Mouse (Mus musculus): ENCODE data around the gene Nbdy. TPM values are rescaled to one million over a fixed set of nuclear protein-coding genes. Genes with fewer than 3 reads are reported as not detected.

The Nbdy gene
- polyA plus RNA-seq (2012; rRNA removed), result 85.1 and 95.2 TPM in 2 replicates

DNA sequence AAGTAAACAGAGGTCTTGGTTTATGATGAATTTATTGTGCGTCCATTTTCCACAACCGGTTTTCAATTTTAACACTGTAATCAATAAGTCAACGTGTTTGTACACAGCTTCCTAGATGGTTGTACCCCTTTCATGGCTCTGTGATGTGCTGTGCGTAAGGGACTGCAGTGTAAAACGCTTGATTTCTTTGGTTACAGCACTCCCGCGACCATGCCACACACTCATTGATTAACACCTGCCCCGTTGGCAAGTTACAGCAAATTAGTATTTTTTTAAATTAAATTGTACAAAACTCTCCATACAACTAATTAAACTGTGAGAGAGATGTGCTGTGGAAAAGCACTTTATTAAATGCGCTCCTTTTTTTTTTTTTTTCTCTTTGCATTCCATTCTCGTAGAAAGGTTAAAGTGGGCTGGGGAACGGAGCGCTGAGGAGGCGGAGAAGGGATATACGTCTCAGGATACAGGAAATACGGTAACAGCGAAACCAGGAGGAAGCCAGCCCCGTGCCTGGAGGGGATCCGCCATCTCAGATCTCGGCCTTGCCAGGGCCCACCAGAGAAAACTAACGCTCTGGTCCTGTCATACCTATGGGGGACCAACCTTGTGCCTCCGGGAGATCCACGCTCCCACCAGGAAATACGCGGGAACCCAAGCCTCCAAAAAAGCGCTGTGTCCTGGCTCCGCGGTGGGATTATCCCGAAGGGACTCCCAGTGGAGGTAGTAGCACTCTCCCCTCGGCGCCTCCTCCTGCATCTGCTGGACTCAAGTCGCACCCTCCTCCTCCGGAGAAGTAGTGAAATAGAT, at the start of gene Nbdy:
Gene Nbdy (plus strand): TSS at position 481 of the 807 bp plus-strand sequence.

DNA sequence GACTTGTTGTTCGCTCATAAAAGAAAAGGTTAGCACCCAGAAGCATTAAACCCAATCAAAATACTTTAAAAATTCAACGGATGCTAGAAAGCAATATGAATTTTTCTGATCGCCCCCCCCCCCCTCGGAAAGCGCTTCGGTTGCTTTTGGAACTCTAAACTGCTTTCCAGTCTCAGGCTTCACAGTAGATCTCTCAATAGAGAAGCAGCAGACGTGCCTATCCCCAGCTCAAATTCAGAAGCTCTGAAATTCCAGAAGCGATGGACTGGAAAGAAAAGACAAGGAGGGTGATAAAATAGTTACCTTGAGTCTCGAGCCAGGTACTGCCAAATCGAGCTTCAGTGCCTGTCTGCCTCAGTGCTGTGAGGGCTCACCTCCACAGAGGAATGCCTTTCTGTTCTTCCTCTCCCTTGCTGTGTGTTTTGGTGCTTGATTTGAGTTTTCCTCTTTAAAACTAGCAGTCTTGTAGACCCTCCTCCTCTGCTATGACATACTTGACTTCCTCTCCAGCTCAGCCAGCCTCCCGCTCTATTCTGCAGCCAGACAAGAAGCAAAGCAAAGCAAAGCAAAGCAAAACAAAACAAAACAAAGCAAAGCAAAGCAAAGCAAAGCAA, 27.5 kb upstream of the Nbdy start, which contains the start of gene Kctd12b:
Gene Kctd12b (minus strand): TSS at position 610 of the 614 bp plus-strand sequence.

Other genes with a start within 250 kb of the Nbdy start
- gene Ubqln2, start 225.4 kb upstream of the Nbdy start, polyA plus RNA-seq (2012; rRNA removed), result 140 and 144 TPM in 2 replicates
- not detected in 2 replicates for gene Cypt3, start 165.0 kb upstream of the Nbdy start, polyA plus RNA-seq (2012; rRNA removed)
- gene Kctd12b, start 27.2 kb upstream of the Nbdy start, polyA plus RNA-seq (2012; rRNA removed), result 3.0 and 3.9 TPM in 2 replicates
- 15.2 and 16.0 TPM in 2 replicates for gene Spin2c, start 108.6 kb downstream of the Nbdy start, polyA plus RNA-seq (2012; rRNA removed)

Data from central nervous system, embryonic 14 days (tissue).